Mouse (Mus musculus) megakaryocyte, embryonic 14.5 days (primary cell): Measurements from ENCODE around the gene Tbx3.

Experiments
- FLI1 ChIP-seq: IDR thresholded peaks from 2 replicates; pipeline ENCODE4 v1.6.1; 2012; ENCODE audit warnings: low read length, inconsistent platforms, mixed read lengths
- GATA1 ChIP-seq: IDR thresholded peaks from 3 replicates; pipeline ENCODE4 v1.6.1; 2012; ENCODE audit warnings: mixed read lengths, low read length, inconsistent platforms, borderline replicate concordance

- TF ChIP-seq GATA1 (no peak), FLI1 (no peak)
These were observed 39.5 kb downstream of the Tbx3 start for GRCm38 (mm10) chr5:119709826-119710559.
